Mouse (Mus musculus) urinary bladder, adult 18-20 months (tissue): ENCODE data around the gene Hist1h2be.
A peak's percentile ranks its signal among the peaks of the same experiment; 100 is the strongest.
"Not testable (repeated sequence)": the region's sequence is repeated elsewhere in the genome, so short reads cannot be mapped to it uniquely, and the experiment has no call there.

Experiments used
- DNase-seq, 2 experiments: peaks; one replicate each; pipeline ENCODE4 v3.0.0; 2022; ENCODE audit warnings: low spot score in 2 of 2, mixed read lengths in 2 of 2

The Hist1h2be gene

DNA sequence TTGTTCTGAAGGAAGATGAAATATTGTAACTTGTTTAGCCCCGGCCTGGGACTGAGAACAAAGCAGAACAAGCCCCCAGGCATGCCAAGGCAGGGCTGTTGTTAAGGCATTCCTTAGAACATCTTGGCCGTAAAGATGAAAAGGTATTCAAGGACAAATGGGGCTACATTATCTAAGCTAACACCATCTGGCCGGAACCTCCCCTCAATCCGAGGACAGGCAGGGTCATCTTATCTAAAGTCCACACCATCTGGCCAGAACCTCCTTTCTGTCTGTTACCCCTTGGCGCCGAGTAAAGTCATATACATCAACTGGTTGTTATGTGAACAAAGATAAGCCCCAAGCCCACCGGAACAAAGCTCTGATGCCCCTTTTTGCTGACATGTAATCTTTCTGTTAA is 29.0 kb downstream of the Hist1h2be start:
- DNase-seq = not testable (repeated sequence)

DNA sequence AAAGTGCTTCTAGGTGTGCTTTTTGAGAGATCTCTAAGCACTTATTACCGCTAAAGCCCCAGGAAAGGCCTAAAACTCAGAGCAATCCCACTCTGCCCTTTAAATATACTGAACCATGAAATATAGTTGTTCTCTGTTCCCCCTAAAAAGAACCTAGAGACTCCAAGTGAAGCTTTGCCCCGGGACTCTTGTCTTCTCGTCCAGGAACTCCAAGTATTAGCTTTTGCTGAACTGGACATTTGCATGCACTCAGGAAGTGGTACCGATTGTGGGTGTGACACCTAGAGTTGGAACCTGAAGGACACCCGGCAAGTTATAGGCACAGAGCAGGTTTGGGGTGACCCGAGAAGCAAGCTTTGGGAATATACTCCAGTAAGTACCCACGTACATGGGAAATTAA is 29.7 kb downstream of the Hist1h2be start:
- DNase-seq = no peak

DNA sequence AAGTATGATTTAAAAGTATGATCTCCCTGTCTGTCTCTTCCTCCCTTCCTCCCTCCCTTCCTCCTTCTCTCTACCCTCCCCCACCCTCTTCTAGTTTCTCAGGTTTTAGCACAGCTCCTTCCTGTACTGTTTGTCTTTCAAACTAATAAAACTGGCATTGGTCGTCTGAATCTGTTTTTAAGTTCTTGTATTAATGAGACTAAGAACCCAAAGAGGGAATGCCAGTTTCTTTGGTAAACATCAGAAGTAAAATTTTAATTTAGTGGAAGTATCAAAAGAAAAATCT is 34.0 kb downstream of the Hist1h2be start:
- no peak for DNase-seq

DNA sequence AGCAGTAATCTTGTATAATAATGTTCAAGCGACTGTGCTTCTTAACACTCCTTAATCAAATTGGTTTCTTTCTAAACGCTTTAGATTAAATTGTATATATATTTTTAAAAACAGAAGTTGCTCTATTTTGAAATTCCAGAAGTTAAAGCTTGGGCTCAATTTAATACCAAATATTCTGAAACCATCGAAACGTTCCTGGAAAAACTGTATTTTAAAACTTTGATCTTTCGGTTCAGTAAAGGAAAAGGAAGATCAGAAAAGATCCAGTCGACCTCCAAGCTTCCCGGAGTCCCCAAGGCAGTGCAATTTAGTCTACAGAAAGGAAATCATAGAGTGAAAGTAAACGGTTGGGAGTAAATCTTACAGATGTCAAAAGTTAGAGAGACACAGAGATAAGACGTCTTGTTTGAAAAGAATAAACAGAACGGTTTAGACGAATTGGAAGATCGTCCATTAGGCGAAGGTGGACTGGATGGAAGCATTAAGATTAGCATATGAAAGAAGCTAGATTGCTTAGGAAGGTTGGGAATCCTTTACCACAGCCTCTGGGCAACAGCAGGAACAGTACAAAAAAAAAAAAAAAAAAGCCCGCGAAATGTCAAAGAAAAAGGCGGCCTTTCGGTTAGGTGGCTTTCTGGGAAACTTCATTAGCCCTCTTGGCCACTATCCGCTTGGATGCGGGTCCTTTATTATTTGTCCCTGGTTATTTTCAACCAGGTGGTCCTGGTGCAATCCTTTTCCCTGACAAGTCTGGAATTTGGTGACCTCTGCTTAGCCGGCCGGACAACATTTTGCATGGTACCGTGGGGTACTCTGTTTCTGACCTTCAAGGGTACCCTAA is 34.6 kb downstream of the Hist1h2be start:
- DNase-seq = no peak

DNA sequence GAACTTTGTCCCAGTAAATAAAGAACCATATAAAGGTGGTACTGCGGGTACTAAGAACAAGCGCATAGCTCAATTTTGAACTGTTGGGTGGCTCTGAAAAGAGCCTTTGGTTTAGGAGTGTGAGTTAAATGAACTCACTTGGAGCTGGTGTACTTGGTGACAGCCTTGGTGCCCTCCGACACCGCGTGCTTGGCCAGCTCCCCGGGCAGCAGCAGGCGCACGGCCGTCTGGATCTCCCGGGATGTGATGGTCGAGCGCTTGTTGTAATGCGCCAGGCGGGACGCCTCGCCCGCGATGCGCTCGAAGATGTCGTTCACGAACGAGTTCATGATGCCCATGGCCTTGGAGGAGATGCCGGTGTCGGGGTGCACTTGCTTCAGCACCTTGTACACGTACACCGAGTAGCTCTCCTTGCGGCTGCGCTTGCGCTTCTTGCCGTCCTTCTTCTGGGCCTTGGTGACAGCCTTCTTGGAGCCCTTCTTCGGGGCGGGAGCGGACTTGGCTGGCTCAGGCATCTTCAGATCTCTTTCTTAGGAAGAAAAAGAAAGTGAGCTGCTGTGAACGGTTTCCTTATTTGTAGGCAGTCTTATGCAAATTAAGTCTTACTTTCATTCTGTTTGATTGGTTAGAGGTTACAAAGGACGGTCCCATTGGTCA is 35.4 kb downstream of the Hist1h2be start:
- peak; percentile 42 to 66 for DNase-seq

GRCm38 (mm10) chr13:23585029-23585441 is 35.9 kb downstream of the Hist1h2be start:
- peak; percentile 66 to 69 for DNase-seq

DNA sequence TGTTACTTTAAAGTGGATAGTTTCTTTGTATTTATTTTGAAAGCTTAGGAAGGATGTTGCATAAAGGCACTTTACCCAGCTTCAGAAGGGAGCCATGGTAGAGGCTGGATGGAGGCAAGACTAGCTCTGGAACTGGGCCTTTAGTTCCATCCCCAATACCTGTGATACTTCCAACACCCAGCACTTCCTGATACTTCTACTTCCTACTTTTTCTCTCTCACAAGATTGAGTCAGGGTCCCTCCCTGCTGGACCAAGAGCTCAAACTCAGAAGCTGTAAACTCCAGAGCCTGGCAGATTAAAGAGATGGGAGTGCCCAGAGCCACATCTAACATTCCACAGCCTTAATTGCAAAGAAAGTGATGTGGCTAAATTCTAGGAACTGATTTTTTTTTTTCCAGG is 36.6 kb downstream of the Hist1h2be start:
- no peak for DNase-seq

- no peak for DNase-seq
Observed at GRCm38 (mm10) chr13:23583387-23584068, 37.4 kb downstream of the Hist1h2be start.

DNA sequence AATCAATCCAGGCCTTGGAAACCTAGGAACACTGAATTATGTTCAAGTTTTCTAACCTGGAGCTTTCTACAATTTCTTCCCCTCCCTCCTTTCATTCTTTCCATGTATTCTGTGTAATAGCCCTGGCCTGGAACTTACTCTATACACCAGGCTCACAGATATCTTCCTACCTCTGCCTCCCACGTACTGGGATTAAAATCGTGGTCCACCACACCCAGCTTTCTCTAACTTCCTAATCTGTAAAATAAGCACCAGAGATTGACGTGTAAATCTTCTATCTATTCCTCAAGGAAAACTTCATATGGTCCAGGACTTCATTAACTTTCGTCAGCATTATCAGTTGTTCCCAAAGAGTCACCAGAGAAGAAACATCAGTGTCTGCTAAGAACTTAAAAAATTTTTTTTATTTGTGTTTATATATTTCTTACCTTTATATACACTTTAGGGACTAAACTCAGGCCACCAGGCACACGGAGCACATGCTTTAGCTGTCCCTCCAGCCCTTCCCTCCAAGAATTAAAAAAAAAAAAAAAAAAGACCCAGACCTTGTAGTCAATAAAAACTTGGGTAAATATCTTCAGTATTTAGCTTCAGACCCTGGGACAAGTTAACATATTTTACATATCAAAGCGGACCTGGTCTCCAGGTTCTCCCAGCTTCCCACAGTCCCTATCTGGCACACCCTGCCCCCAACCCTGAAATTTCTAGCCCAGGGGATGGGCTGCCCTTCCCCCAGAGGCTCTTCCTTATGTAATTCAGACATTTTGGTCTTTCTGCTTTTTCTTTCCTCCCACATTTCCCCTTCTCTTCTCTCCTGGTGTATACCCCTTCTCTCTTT is 38.5 kb downstream of the Hist1h2be start:
- DNase-seq = no peak

GRCm38 (mm10) chr13:23581408-23582218 is 39.3 kb downstream of the Hist1h2be start, which contains the start of gene Hist1h4d:
Gene Hist1h4d (plus strand): TSS chr13:23581598.
- DNase-seq = peak; percentile 95 to 96

DNA sequence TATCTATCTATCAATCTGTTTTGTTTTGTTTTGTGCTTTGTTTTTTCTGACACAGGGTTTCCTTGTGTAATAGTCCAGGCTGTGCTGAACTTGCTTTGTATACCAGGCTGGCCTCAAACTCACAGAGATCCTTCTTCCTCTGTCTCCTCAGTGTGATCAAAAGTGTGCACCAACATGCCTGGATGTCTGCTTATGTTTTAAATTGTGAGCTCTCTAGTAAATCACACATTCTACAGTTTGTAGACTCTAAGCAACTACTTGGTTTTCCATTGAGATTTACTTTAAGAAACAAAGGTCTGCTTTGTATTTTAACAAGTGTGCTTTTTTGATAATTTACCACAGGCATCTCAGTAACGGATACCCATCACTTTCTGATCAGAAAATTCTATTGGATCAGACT is 43.1 kb downstream of the Hist1h2be start:
- no peak for DNase-seq

- no peak for DNase-seq
Observed at GRCm38 (mm10) chr13:23576906-23577639, 43.9 kb downstream of the Hist1h2be start.

DNA sequence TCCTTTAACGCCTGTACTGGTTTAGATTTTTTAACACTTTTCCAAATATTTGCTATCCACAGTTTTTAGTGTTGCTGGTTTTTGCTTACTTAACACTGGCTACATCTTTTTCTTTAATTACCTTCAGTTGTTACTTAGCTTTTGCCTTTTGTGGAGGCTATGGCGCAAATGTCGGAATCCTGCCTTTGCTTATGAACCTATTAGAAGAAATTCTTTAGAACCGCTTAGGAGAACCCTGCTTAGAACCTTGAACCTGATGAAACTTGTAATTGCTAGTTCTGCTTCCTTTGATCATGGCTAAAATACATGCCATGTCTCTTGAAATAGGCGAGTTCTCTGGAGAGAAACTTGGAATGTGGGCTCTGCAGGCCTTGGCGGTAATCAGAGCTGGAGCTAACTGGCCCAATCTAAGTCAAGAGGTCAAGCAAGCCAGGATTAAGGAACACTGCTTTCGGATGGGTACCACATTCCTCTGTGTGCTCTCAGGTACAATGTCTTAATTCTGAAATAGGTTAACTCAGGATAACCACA is 44.5 kb downstream of the Hist1h2be start:
- no peak for DNase-seq

DNA sequence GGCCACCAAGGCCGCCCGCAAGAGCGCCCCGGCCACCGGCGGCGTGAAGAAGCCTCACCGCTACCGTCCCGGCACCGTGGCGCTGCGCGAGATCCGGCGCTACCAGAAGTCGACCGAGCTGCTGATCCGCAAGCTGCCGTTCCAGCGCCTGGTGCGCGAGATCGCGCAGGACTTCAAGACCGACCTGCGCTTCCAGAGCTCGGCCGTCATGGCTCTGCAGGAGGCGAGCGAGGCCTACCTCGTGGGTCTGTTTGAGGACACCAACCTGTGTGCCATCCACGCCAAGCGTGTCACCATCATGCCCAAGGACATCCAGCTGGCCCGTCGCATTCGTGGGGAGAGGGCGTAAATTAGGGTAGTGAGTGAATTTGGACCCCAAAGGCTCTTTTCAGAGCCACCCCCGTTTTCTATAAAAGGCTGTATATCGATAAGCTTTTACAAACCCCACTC is 45.0 kb downstream of the Hist1h2be start:
- not testable (repeated sequence) for DNase-seq

- peak in 1 of 2 experiments; percentile 25 for DNase-seq
Observed at GRCm38 (mm10) chr13:23575271-23575851, 45.6 kb downstream of the Hist1h2be start, which contains the start of gene Hist1h3d. Gene Hist1h3d (plus strand): TSS chr13:23575763.

GRCm38 (mm10) chr13:23574546-23575170 is 46.3 kb downstream of the Hist1h2be start:
- not testable (repeated sequence) for DNase-seq

GRCm38 (mm10) chr13:23573898-23574524 is 46.9 kb downstream of the Hist1h2be start, which contains the start of the genes Hist1h2bf and Hist1h2ad:
Gene Hist1h2bf (minus strand): TSS chr13:23574196.
Gene Hist1h2ad (plus strand): TSS chr13:23574381.
- DNase-seq = peak; percentile 44 to 81
